Mouse (Mus musculus): ENCODE measurements at regions not wholly inside any gene's neighbourhood (a gene's known extent, or its start where the extent isn't known, plus 50 kb on each side); places are given as distances from the start of the nearest gene placed in this dataset.
A peak's percentile ranks its signal among the peaks of the same experiment; 100 is the strongest.

GRCm38 (mm10) chr5:52092273-52092672, 98.0 kb downstream of the Dhx15 start:
- no peak for DNase-seq

GRCm38 (mm10) chr5:52088131-52088530, 102.2 kb downstream of the Dhx15 start:
- DNase-seq, result no peak

GRCm38 (mm10) chr5:52086766-52087429, 103.4 kb downstream of the Dhx15 start:
- no peak for DNase-seq

- no peak for DNase-seq
These were observed 110.0 kb downstream of the Dhx15 start for GRCm38 (mm10) chr5:52080268-52080667.

GRCm38 (mm10) chr5:52077696-52078095, 112.6 kb downstream of the Dhx15 start:
- DNase-seq, result no peak

GRCm38 (mm10) chr5:52075096-52075495, 115.2 kb downstream of the Dhx15 start:
- DNase-seq, result no peak

GRCm38 (mm10) chr5:52064804-52065451, 125.4 kb downstream of the Dhx15 start:
- DNase-seq, result peak; percentile 74

GRCm38 (mm10) chr5:52062214-52062613, 128.1 kb downstream of the Dhx15 start:
- peak; percentile 21 for DNase-seq

GRCm38 (mm10) chr5:52061226-52061625, 129.1 kb downstream of the Dhx15 start:
- DNase-seq, result no peak

GRCm38 (mm10) chr5:52057261-52057660, 133.1 kb downstream of the Dhx15 start:
- no peak for DNase-seq

- DNase-seq, result no peak
These were observed 138.2 kb downstream of the Dhx15 start for GRCm38 (mm10) chr5:52052072-52052465.

GRCm38 (mm10) chr5:52051383-52052071, 138.8 kb downstream of the Dhx15 start:
- DNase-seq, result no peak

- DNase-seq, result no peak
These were observed 141.5 kb downstream of the Dhx15 start for GRCm38 (mm10) chr5:52048790-52049189.

GRCm38 (mm10) chr5:52046704-52047103, 143.6 kb downstream of the Dhx15 start:
- no peak for DNase-seq

- DNase-seq, result no peak
These were observed 146.2 kb downstream of the Dhx15 start for GRCm38 (mm10) chr5:52044101-52044500.

GRCm38 (mm10) chr5:52041447-52041846, 148.9 kb downstream of the Dhx15 start:
- DNase-seq, result no peak

- DNase-seq, result no peak
These were observed 149.6 kb downstream of the Dhx15 start for GRCm38 (mm10) chr5:52040427-52041312.

GRCm38 (mm10) chr5:52035339-52035738, 155.0 kb downstream of the Dhx15 start:
- DNase-seq, result no peak

- no peak for DNase-seq
These were observed 162.8 kb downstream of the Dhx15 start for GRCm38 (mm10) chr5:52027478-52027877.

- no peak for DNase-seq
These were observed 164.2 kb downstream of the Dhx15 start for GRCm38 (mm10) chr5:52026148-52026547.

- no peak for DNase-seq
These were observed 167.1 kb downstream of the Dhx15 start for GRCm38 (mm10) chr5:52023212-52023611.

- DNase-seq, result no peak
These were observed 173.3 kb downstream of the Dhx15 start for GRCm38 (mm10) chr5:52016992-52017391.

GRCm38 (mm10) chr5:52015786-52016185, 174.5 kb downstream of the Dhx15 start:
- DNase-seq, result no peak

Measured in kidney, adult 11 months (tissue).